Mouse (Mus musculus) cortical plate, adult 2 months (tissue): ENCODE data around the gene Ptprg.

ENCODE experiments used
- CTCF ChIP-seq: fragments of 200-500 bp; IDR thresholded peaks from 2 replicates; pipeline ENCODE4 v1.5.1; 2011; ENCODE audit warnings: mild to moderate bottlenecking, control low read depth, low read length; ENCODE audit not compliant: insufficient read depth; ENCODE audit errors: extremely low read depth
- POLR2A ChIP-seq: fragments of 200-500 bp; IDR thresholded peaks from 2 replicates; pipeline ENCODE4 v1.6.1; 2011; ENCODE audit warnings: mild to moderate bottlenecking, low read length, control low read depth; ENCODE audit not compliant: insufficient read depth; ENCODE audit errors: extremely low read depth

DNA sequence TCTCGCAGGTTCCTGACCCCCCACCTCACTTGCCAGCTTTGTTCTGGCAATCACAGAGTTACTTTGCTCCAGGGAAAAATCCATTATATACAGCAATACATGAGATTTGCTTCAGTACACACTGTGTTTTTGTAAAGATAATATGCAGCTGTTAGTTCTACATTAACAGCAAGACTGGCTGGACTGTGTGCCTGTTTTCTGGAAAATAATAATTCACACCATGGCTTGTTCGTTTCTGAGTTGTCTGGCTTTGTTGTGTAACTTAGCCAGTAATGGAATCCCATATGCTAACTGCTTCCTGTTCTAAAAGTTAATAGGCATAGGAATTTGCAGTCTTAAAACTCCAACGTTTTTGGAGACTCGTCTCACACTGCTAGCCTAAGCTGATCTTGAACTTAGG, 635.0 kb downstream of the Ptprg start:
- no peak for TF ChIP-seq POLR2A
- TF ChIP-seq CTCF: no peak
